Mouse (Mus musculus) thymus, adult 2 months (tissue): Measurements from ENCODE around the gene Nectin3.

Source experiments
- CTCF ChIP-seq: fragments of 200-500 bp; IDR thresholded peaks from 2 replicates; pipeline ENCODE4 v1.5.1; 2012; ENCODE audit warnings: mild to moderate bottlenecking, control low read depth, low read length, moderate library complexity, borderline replicate concordance; ENCODE audit not compliant: control insufficient read depth, poor library complexity, insufficient read depth; ENCODE audit errors: extremely low read depth
- POLR2A ChIP-seq: fragments of 200-500 bp; IDR thresholded peaks from 2 replicates; pipeline ENCODE4 v1.6.1; 2012; ENCODE audit warnings: mild to moderate bottlenecking, low read length, control low read depth, moderate library complexity; ENCODE audit not compliant: control insufficient read depth, poor library complexity, insufficient read depth; ENCODE audit errors: extremely low read depth

GRCm38 (mm10) chr16:46507260-46507943 lies 9.1 kb upstream of the Nectin3 start:
- no peak for TF ChIP-seq POLR2A
- no peak for TF ChIP-seq CTCF
